Mouse (Mus musculus) lung, adult 2 months (tissue): ENCODE measurements around the gene Herc1. TPM values are rescaled to one million over a fixed set of nuclear protein-coding genes. Genes with fewer than 3 reads are reported as not detected.
"Not testable (repeated sequence)": the region's sequence is repeated elsewhere in the genome, so short reads cannot be mapped to it uniquely, and the experiment has no call there.

ENCODE experiments used
- DNase-seq: peaks from one replicate; pipeline ENCODE4 v3.0.0; 2022
- H3K4me1 ChIP-seq: fragments of 200-500 bp; 2 replicates; pipeline ENCODE4 v1.6.1; 2011; ENCODE audit warnings: low read length; ENCODE audit not compliant: control insufficient read depth, insufficient read depth
- H3K4me3 ChIP-seq: fragments of 200-500 bp; replicated peaks from 2 replicates; pipeline ENCODE3; 2011; ENCODE audit warnings: low read depth, mild to moderate bottlenecking, control low read depth, low read length; ENCODE audit errors: extremely low read depth
- CTCF ChIP-seq: fragments of 200-500 bp; IDR thresholded peaks from 2 replicates; pipeline ENCODE4 v1.5.1; 2011; ENCODE audit warnings: mild to moderate bottlenecking, low read length, control low read depth; ENCODE audit not compliant: insufficient read depth
- POLR2A ChIP-seq: fragments of 200-500 bp; IDR thresholded peaks from 2 replicates; pipeline ENCODE4 v1.6.1; 2011; ENCODE audit warnings: low read depth, mild to moderate bottlenecking, control low read depth, low read length, borderline replicate concordance; ENCODE audit errors: extremely low read depth
- WGBS: fragments of 180-500 bp; shearing (Covaris S2); methylation state at CpG from one replicate; pipeline ENCODE4 v1.1.7; 2018; 5-methylcytosine and 5-hydroxymethylcytosine counted together
- polyA plus RNA-seq: library from polyadenylated mRNA; depleted of rRNA; stranded (reverse); fragments of >200 nt; gene quantifications from 2 replicates; pipeline ENCODE4 v1.2.3, GENCODE M21; 2012

The Herc1 gene
- polyA plus RNA-seq, 1 experiment: 15.7 TPM

DNA sequence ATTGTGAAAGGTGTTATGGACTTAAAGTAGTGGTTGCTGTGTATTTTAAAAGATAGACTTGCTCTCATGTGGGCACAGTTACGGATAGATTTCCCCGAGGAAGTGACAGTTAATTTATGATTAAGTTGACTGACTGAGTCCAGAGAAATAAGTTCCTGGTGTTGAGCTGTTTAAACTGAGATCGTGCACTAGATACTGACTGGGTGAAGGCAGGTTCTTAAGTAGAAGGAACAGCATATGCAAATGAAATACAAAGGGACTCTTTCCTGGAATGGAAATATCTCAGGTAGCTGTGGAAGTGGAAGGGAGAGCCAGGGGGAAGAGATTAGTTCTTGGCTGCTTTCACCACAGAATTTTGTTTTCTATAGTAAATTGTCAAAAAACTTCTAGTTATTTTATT is 20.6 kb downstream of the Herc1 start:
- peaks cover 8% of the 10 kb centered on the region for H3K4me1 ChIP-seq
- no peak overlapping the region for H3K4me3 ChIP-seq
- 26% methylated on average over 3 of the region's 3 CpGs for WGBS
- no peak for DNase-seq
- no peak for TF ChIP-seq POLR2A
- no peak for TF ChIP-seq CTCF

- Histone ChIP-seq H3K4me3 (no peak overlapping the region), H3K4me1 (peaks cover 4% of the 10 kb centered on the region; the same call in 1 of the 2 replicates)
- DNase-seq: no peak
- TF ChIP-seq CTCF: no peak
- no peak for TF ChIP-seq POLR2A
- 89% methylated on average over 3 of the region's 3 CpGs for WGBS
Measured at GRCm38 (mm10) chr9:66373432-66373831, 23.2 kb downstream of the Herc1 start.

GRCm38 (mm10) chr9:66374495-66375478 is 24.5 kb downstream of the Herc1 start:
- peaks cover 3% of the 10 kb centered on the region; the same call in 1 of the 2 replicates for H3K4me1 ChIP-seq
- DNase-seq: no peak
- TF ChIP-seq POLR2A (no peak), CTCF (no peak)
- no peak overlapping the region for H3K4me3 ChIP-seq

GRCm38 (mm10) chr9:66383417-66383816 is 33.2 kb downstream of the Herc1 start:
- no peak for DNase-seq
- TF ChIP-seq CTCF (no peak), POLR2A (no peak)
- Histone ChIP-seq H3K4me3 (no peak overlapping the region), H3K4me1 (no peaks in the 10 kb centered on the region)
- 86% methylated on average over 3 of the region's 3 CpGs for WGBS

DNA sequence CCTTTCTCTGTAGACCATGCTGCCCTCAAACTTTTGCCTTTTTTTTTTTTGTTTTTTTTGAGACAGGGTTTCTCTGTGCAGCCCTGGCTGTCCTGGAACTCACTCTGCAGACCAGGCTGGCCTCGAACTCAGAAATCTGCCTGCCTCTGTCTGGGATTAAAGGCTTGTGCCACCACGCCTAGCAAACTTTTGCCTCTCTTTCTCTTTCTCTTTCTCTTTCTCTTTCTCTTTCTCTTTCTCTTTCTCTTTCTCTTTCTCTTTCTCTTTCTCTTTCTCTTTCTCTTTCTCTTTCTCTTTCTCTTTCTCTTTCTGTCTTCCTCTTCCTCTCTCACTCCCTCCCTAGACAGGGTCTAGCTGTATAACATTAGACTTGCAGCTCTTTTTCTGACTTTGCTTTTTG is 40.1 kb downstream of the Herc1 start:
- not testable (repeated sequence) for H3K4me3 ChIP-seq, DNase-seq, H3K4me1 ChIP-seq
- WGBS: 97% methylated on average over 2 of the region's 2 CpGs

DNA sequence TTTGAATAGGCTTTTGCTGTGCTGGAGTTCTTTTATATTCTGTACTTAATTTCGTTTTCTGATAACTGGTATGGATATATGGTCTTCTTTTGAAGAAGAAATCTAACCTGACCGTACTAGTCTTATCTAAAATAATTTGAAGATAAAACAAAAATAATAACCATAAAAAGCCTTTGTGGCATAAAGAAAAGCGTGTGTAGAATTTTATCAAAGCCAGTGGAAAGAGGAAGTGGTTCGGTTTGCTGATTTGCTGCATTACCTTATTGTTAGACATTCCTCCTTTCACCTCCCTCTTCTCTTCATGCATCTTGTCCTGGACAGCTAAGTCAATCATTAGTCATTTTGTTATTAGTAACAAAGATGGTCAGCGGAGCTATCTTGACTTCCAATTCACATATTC is 43.1 kb downstream of the Herc1 start:
- DNase-seq: no peak
- WGBS: 82% methylated on average over 5 of the region's 5 CpGs
- no peaks in the 10 kb centered on the region for H3K4me1 ChIP-seq

DNA sequence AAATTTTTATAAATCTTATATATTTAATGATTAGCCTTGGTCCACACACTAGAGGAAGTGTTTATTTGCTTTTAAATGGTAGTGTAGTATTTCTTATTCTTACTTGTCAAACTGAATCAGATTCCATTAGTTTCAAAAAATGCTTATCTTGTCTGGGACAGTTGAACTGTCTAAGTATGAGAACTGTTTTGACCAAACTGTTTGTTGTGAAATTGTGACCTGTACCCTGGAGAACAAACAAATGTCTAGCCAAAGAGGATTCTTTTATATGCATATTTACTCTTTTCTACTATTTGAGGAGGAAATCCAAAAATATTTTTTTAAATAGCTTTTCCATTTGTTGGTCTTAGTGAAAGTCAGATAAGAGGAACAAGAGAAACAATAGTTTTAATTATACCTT is 73.2 kb downstream of the Herc1 start:
- TF ChIP-seq POLR2A (no peak), CTCF (no peak)
- no peaks in the 10 kb centered on the region for H3K4me1 ChIP-seq
- H3K4me3 ChIP-seq: no peak overlapping the region
- no peak for DNase-seq

More for the DNA sequence above, 43.1 kb downstream of the Herc1 start:
- no peak for TF ChIP-seq CTCF
- no peak for TF ChIP-seq POLR2A
- H3K4me3 ChIP-seq: no peak overlapping the region

DNA sequence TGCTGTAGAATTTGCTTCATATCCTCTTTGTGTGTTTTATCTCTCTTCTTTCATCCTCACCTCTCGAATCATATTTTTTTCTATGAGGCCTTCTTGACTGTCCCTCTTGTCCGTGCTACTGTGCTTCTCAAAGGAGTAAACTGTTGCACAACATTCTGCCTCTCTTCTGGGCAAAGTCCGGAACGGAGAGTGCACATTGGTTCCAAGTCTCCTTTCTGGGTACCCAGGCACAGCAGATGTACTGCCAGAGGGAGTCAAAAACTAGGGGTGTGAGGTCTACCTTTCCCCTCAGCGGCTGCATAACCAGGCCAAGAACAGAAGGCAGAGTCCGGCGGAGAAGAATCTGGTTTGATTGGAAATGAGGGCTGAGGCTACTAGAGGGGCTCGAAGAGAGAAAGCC is 89.8 kb downstream of the Herc1 start:
- no peak overlapping the region for H3K4me3 ChIP-seq
- WGBS: 93% methylated on average over 8 of the region's 8 CpGs
- DNase-seq: no peak
- TF ChIP-seq CTCF: no peak
- TF ChIP-seq POLR2A: no peak
- H3K4me1 ChIP-seq: no peaks in the 10 kb centered on the region

GRCm38 (mm10) chr9:66448253-66448652 is 98.0 kb downstream of the Herc1 start:
- WGBS: 56% methylated on average over 5 of the region's 5 CpGs
- no peak for TF ChIP-seq CTCF
- no peak for TF ChIP-seq POLR2A
- DNase-seq: no peak
- Histone ChIP-seq H3K4me3 (no peak overlapping the region), H3K4me1 (no peaks in the 10 kb centered on the region)

DNA sequence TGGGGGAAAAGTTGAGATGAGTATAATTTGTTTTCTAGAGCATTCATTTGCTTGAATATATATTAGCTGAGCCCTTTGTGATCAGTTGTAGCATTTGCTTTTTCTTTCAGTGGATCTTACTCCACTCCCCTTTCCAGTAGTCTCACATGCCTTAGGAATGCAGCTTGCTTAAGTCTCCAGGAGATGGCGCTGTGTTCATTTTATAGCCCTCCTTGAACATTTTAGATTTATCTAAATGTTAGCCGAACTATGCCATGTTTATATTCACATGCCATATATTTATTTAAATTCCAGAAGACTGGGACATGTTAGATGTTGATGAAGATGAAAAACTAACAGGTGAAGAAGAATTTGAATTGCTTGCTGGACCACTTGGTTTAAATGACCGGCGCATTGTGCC is 114.8 kb downstream of the Herc1 start:
- no peak for TF ChIP-seq POLR2A
- TF ChIP-seq CTCF: no peak
- no peak for DNase-seq
- Histone ChIP-seq H3K4me3 (no peak overlapping the region), H3K4me1 (no peaks in the 10 kb centered on the region)
- WGBS: 55% methylated on average over 4 of the region's 4 CpGs
